Mouse (Mus musculus): ENCODE measurements at regions not wholly inside any gene's neighbourhood (a gene's known extent, or its start where the extent isn't known, plus 50 kb on each side); places are given as distances from the start of the nearest gene placed in this dataset.
"Not testable (repeated sequence)": the region's sequence is repeated elsewhere in the genome, so short reads cannot be mapped to it uniquely, and the experiment has no call there.

GRCm38 (mm10) chr13:103613333-103613725 lies 161.1 kb downstream of the Srek1 start:
- no peak for DNase-seq

- no peak for DNase-seq
Measured at GRCm38 (mm10) chr13:103612720-103613332, 161.6 kb downstream of the Srek1 start.

GRCm38 (mm10) chr13:103602302-103602701 lies 172.1 kb downstream of the Srek1 start:
- no peak for DNase-seq

GRCm38 (mm10) chr13:103592371-103592770 lies 182.0 kb downstream of the Srek1 start:
- no peak for DNase-seq

GRCm38 (mm10) chr13:103591874-103592273 lies 182.5 kb downstream of the Srek1 start:
- no peak for DNase-seq

GRCm38 (mm10) chr13:103591381-103591780 lies 183.0 kb downstream of the Srek1 start:
- DNase-seq, result not testable (repeated sequence)

GRCm38 (mm10) chr13:103589646-103590045 lies 184.8 kb downstream of the Srek1 start:
- no peak for DNase-seq

- DNase-seq, result no peak
Measured at GRCm38 (mm10) chr13:103576856-103577255, 197.6 kb downstream of the Srek1 start.

- DNase-seq, result no peak
Measured at GRCm38 (mm10) chr13:103564715-103565114, 209.7 kb downstream of the Srek1 start.

GRCm38 (mm10) chr13:103561795-103562705 lies 212.4 kb downstream of the Srek1 start:
- DNase-seq, result no peak

GRCm38 (mm10) chr13:103558915-103559314 lies 215.5 kb downstream of the Srek1 start:
- no peak for DNase-seq

GRCm38 (mm10) chr13:103539577-103539976 lies 205.3 kb upstream of the Mast4 start:
- no peak for DNase-seq

- no peak for DNase-seq
Measured at GRCm38 (mm10) chr13:103513825-103514224, 179.5 kb upstream of the Mast4 start.

- no peak for DNase-seq
Measured at GRCm38 (mm10) chr13:103512476-103512875, 178.2 kb upstream of the Mast4 start.

- DNase-seq, result no peak
Measured at GRCm38 (mm10) chr13:103504987-103505386, 170.7 kb upstream of the Mast4 start.

- no peak for DNase-seq
Measured at GRCm38 (mm10) chr13:103499376-103499775, 165.1 kb upstream of the Mast4 start.

- no peak for DNase-seq
Measured at GRCm38 (mm10) chr13:103494371-103494770, 160.1 kb upstream of the Mast4 start.

GRCm38 (mm10) chr13:103493567-103493966 lies 159.3 kb upstream of the Mast4 start:
- no peak for DNase-seq

GRCm38 (mm10) chr13:103490049-103490448 lies 155.8 kb upstream of the Mast4 start:
- no peak for DNase-seq

GRCm38 (mm10) chr13:103484092-103484491 lies 149.8 kb upstream of the Mast4 start:
- no peak for DNase-seq

GRCm38 (mm10) chr13:103483392-103483791 lies 149.1 kb upstream of the Mast4 start:
- no peak for DNase-seq

GRCm38 (mm10) chr13:103476328-103476727 lies 142.0 kb upstream of the Mast4 start:
- no peak for DNase-seq

- no peak for DNase-seq
Measured at GRCm38 (mm10) chr13:103472216-103472615, 137.9 kb upstream of the Mast4 start.

GRCm38 (mm10) chr13:103470141-103470540 lies 135.8 kb upstream of the Mast4 start:
- DNase-seq, result no peak
